Mouse (Mus musculus) liver, postnatal 0 days (tissue): ENCODE results near the gene Prr22. TPM values are rescaled to one million over a fixed set of nuclear protein-coding genes. Genes with fewer than 3 reads are reported as not detected.

Experiments
- ATAC-seq: fragments of 200-750 bp; cut with Nextera tagmentation; 2 replicates; pipeline ENCODE4 v1.8.0; 2017; ENCODE audit warnings: mild to moderate bottlenecking, moderate library complexity
- DNase-seq: peaks from one replicate; pipeline ENCODE4 v3.0.0-alpha.2; 2016
- H3K27ac ChIP-seq: fragments of 300-500 bp; sonication (generic); 2 replicates; pipeline ENCODE4 v1.5.1; 2014; ENCODE audit warnings: antibody characterized with exemption, moderate library complexity, mild to moderate bottlenecking, low read depth
- H3K27me3 ChIP-seq: fragments of 300-500 bp; sonication (generic); 2 replicates; pipeline ENCODE4 v1.6.1; 2014; ENCODE audit warnings: low read length, control low read depth, mixed read lengths; ENCODE audit not compliant: insufficient read depth
- H3K36me3 ChIP-seq: fragments of 300-500 bp; sonication (generic); replicated peaks from 2 replicates; pipeline ENCODE4 v1.6.1; 2014; ENCODE audit warnings: mild to moderate bottlenecking, control low read depth, low read length, moderate library complexity, mixed read lengths; ENCODE audit not compliant: insufficient read depth
- H3K4me1 ChIP-seq: fragments of 300-500 bp; sonication (generic); 2 replicates; pipeline ENCODE4 v1.6.1; 2014; ENCODE audit warnings: antibody characterized with exemption, mild to moderate bottlenecking, control low read depth; ENCODE audit not compliant: insufficient read depth
- H3K4me2 ChIP-seq: fragments of 300-500 bp; sonication (generic); 2 replicates; pipeline ENCODE4 v1.6.1; 2014; ENCODE audit warnings: low read depth, mild to moderate bottlenecking, low read length, moderate library complexity, mixed read lengths
- H3K4me3 ChIP-seq: fragments of 300-500 bp; sonication (generic); 2 replicates; pipeline ENCODE4 v1.5.1; 2014; ENCODE audit warnings: low read depth, low read length
- H3K9ac ChIP-seq: fragments of 300-500 bp; sonication (generic); replicated peaks from 2 replicates; pipeline ENCODE4 v1.6.1; 2014; ENCODE audit warnings: mild to moderate bottlenecking, moderate library complexity
- H3K9me3 ChIP-seq: fragments of 300-500 bp; sonication (generic); 2 replicates; pipeline ENCODE4 v1.6.1; 2016; ENCODE audit warnings: mild to moderate bottlenecking, control low read depth, low read length, mixed read lengths
- CTCF ChIP-seq: sonication (generic); IDR thresholded peaks from 2 replicates; pipeline ENCODE4 v1.5.1; 2016; ENCODE audit warnings: antibody characterized with exemption, low read depth
- EP300 ChIP-seq: IDR thresholded peaks from 2 replicates; pipeline ENCODE4 v1.6.1; 2016; ENCODE audit warnings: antibody characterized with exemption, low read depth, mild to moderate bottlenecking
- WGBS: fragments of 180-500 bp; shearing (Covaris S2); extraction: QIAGEN DNeasy Blood & Tissue Kit; methylation state at CpG from one replicate; pipeline ENCODE4 v1.1.7; 2014; ENCODE audit not compliant: insufficient replicate concordance; 5-methylcytosine and 5-hydroxymethylcytosine counted together
- polyA plus RNA-seq: library from polyadenylated mRNA; unstranded; fragments of >200 nt; fragmentation: Nextera tagmentation; extraction: Ambion mirVana; gene quantifications from 2 replicates; pipeline ENCODE4 v1.2.1, GENCODE M21; 2015

Gene Prr22
- polyA plus RNA-seq, 1 experiment from 2014 or later: 0.23 TPM

DNA sequence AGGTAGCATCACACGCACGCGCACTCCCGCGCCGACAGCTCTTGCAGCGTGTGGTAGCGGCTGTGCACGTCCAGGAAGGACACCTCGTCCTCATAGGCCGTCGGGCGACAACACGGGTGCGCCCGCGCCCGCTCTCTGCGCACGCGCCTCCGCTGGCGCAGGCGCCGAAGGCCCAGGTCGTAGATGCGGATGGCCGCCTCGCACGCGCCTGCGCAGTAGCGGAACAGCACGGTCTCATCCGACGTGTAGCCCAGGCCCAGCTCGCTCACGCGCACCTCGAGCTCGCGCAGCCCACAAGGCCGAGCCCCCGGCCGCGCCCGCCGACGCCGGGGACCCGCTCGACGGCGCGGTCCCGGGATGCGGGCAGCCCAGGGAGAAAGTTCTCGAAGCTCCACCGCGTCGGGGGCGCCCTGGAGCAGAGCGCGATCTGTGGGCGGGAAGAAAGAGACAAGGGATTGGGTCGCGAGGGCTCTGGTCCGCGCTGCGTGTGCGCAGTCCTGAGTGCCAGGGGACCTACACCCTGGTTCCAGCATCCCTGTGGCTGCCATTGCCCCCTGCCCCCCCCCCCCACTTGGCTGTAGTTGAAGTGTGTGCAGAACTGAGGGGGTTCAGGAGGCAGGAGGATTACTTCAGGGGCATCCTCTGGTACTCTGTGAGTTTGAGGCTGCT, 18.5 kb upstream of the Prr22 start:
- peaks cover 56% of the 10 kb centered on the region for H3K27me3 ChIP-seq
- 38% methylated on average over 66 of the region's 71 CpGs for WGBS
- H3K36me3 ChIP-seq: no peaks in the 10 kb centered on the region
- ATAC-seq (peak; percentile 66), DNase-seq (peak; percentile 58)
- no peaks in the 10 kb centered on the region for H3K9me3 ChIP-seq
- no peak overlapping the region for H3K4me3 ChIP-seq
- H3K27ac ChIP-seq: no peak overlapping the region
- no peak for TF ChIP-seq EP300
- no peak for TF ChIP-seq CTCF
- H3K4me1 ChIP-seq: peaks cover 3% of the 10 kb centered on the region; the same call in 1 of the 2 replicates
- no peak overlapping the region for H3K9ac ChIP-seq
- H3K4me2 ChIP-seq: peak overlapping the region; percentile 44; the same call in 1 of the 2 replicates

DNA sequence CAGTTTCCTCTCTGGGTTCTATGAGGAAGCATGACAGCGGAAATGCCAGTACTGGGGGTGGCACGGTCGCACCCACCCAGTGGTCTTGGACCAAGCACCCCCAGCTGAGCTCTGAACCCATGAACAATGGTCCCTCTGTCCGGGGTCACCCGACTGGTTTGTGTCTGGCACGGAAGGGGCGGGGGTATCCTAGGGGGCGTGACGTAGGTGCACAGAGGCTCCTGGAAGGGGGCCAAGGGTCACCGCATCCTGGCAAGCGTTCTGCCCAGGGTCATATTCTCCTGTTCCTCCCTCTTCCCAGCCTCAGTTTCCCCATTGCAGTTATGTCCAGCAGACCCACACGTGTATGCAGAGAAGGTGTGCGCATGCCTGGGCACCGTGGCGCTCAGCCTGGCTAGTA, 16.6 kb upstream of the Prr22 start:
- Histone ChIP-seq H3K4me1 (peaks cover 21% of the 10 kb centered on the region), H3K4me2 (no peak overlapping the region), H3K9ac (no peak overlapping the region), H3K9me3 (no peaks in the 10 kb centered on the region), H3K36me3 (no peaks in the 10 kb centered on the region), H3K27ac (no peak overlapping the region), H3K27me3 (peaks cover 71% of the 10 kb centered on the region), H3K4me3 (no peak overlapping the region)
- DNase-seq (no peak), ATAC-seq (no peak)
- WGBS: 28% methylated on average over 13 of the region's 15 CpGs
- TF ChIP-seq CTCF: no peak
- TF ChIP-seq EP300: no peak

- Histone ChIP-seq H3K9ac (no peak overlapping the region; the same call in 1 of the 2 replicates), H3K4me1 (peaks cover 22% of the 10 kb centered on the region), H3K27ac (no peak overlapping the region), H3K4me2 (peak overlapping the region; percentile 52), H3K9me3 (no peaks in the 10 kb centered on the region), H3K4me3 (no peak overlapping the region), H3K36me3 (no peaks in the 10 kb centered on the region), H3K27me3 (peaks cover 71% of the 10 kb centered on the region)
- WGBS: 10% methylated on average over 36 of the region's 36 CpGs
- ATAC-seq: no peak
- no peak for DNase-seq
- TF ChIP-seq EP300 (no peak), CTCF (no peak)
These were observed 15.5 kb upstream of the Prr22 start for GRCm38 (mm10) chr17:56754271-56755185.

GRCm38 (mm10) chr17:56756703-56757399, 13.2 kb upstream of the Prr22 start:
- 2% methylated on average over 40 of the region's 51 CpGs for WGBS
- DNase-seq (peak; percentile 55), ATAC-seq (peak; percentile 14)
- H3K4me3 ChIP-seq: peak overlapping the region; percentile 54
- no peaks in the 10 kb centered on the region for H3K9me3 ChIP-seq
- peak overlapping the region; percentile 65 for H3K9ac ChIP-seq
- no peaks in the 10 kb centered on the region for H3K36me3 ChIP-seq
- H3K27me3 ChIP-seq: peaks cover 61% of the 10 kb centered on the region
- peaks cover 30% of the 10 kb centered on the region for H3K4me1 ChIP-seq
- peak overlapping the region; percentile 92 for H3K4me2 ChIP-seq
- no peak overlapping the region for H3K27ac ChIP-seq
- TF ChIP-seq EP300 (no peak), CTCF (peak; percentile 55)

DNA sequence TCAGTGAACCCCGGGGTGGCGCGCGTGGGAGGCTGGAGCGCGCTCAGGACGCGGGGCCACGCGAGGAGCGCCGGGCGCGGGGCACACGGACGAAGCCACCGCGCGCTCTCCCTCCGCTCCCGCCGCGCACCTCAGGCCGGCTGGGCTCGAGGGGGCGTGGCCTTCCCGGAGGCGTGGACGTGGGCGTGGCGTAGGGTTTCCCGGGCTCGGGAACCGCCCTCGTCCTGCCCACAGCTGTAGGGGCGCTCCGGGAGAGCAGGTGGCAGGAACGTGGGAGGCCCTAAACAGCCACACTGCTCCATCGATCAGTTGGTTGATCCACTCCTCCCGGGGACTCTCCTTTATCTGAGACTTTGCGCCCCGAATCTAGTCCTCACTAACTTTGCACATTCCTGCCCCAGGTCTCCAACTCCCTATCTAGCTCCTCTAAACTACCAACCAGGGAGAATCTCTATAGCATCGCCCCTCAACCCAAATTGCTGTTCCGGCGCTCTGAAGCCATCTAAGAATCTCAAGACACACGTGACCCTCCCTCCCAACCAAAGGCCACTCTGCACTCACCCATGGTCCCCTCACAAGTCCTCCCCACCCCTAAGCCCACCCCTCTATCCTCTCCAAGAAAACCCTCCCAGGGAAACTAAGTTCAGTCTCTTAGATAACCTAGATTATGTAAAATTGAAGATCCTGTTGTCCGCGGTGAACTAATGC, 12.5 kb upstream of the Prr22 start, which contains the start of gene Nrtn:
TSS of gene Nrtn (minus strand) at position 115 of the 708 bp plus-strand sequence.
- no peaks in the 10 kb centered on the region for H3K9me3 ChIP-seq
- H3K36me3 ChIP-seq: no peaks in the 10 kb centered on the region
- peaks cover 36% of the 10 kb centered on the region for H3K4me1 ChIP-seq
- peaks cover 54% of the 10 kb centered on the region for H3K27me3 ChIP-seq
- DNase-seq: peak; percentile 91
- ATAC-seq: peak; percentile 71
- H3K9ac ChIP-seq: peak within 1 kb of the TSS; percentile 65
- WGBS: 0% methylated on average over 22 of the region's 48 CpGs
- TF ChIP-seq CTCF: 0 out of 2 replicates have a peak, but pooled peaks have one; percentile 1
- TF ChIP-seq EP300: no peak
- H3K4me2 ChIP-seq: peak within 1 kb of the TSS; percentile 92
- H3K27ac ChIP-seq: 0 out of 2 replicates have a peak within 1 kb of the TSS, but pooled peaks have one; percentile 11
- H3K4me3 ChIP-seq: peak within 1 kb of the TSS; percentile 54
